Mouse (Mus musculus) forebrain, embryonic 11.5 days (tissue): Measurements from ENCODE around the gene Sephs2. TPM values are rescaled to one million over a fixed set of nuclear protein-coding genes. Genes with fewer than 3 reads are reported as not detected.

Source experiments
- ATAC-seq: fragments of 200-750 bp; cut with Nextera tagmentation; replicated peaks from 2 replicates; pipeline ENCODE4 v1.8.0; 2017; ENCODE audit warnings: moderate TSS enrichment; ENCODE audit not compliant: low FRiP score
- DNase-seq: peaks from one replicate; pipeline ENCODE4 v3.0.0-alpha.2; 2017; ENCODE audit warnings: low spot score
- H3K27ac ChIP-seq: fragments of 300-500 bp; sonication (generic); 2 replicates; pipeline ENCODE4 v1.5.1; 2014; ENCODE audit warnings: low read depth, low read length
- H3K27me3 ChIP-seq: fragments of 300-500 bp; sonication (generic); 2 replicates; pipeline ENCODE4 v1.6.1; 2014; ENCODE audit warnings: mild to moderate bottlenecking, low read length, mixed read lengths; ENCODE audit not compliant: control insufficient read depth, insufficient read depth
- H3K36me3 ChIP-seq: fragments of 300-500 bp; sonication (generic); 2 replicates; pipeline ENCODE4 v1.6.1; 2014; ENCODE audit warnings: mild to moderate bottlenecking, low read length, moderate library complexity, mixed read lengths; ENCODE audit not compliant: control insufficient read depth, insufficient read depth
- H3K4me1 ChIP-seq: fragments of 300-500 bp; sonication (generic); replicated peaks from 2 replicates; pipeline ENCODE4 v1.6.1; 2014; ENCODE audit warnings: low read length, mixed read lengths; ENCODE audit not compliant: control insufficient read depth, insufficient read depth
- H3K4me2 ChIP-seq: fragments of 300-500 bp; sonication (generic); 2 replicates; pipeline ENCODE4 v1.6.1; 2014; ENCODE audit warnings: low read depth, mild to moderate bottlenecking, low read length, moderate library complexity, mixed read lengths; ENCODE audit not compliant: severe bottlenecking
- H3K4me3 ChIP-seq: fragments of 300-500 bp; sonication (generic); 2 replicates; pipeline ENCODE4 v1.5.1; 2014; ENCODE audit warnings: low read depth, low read length
- H3K9ac ChIP-seq: fragments of 300-500 bp; sonication (generic); 2 replicates; pipeline ENCODE4 v1.6.1; 2014; ENCODE audit warnings: low read length
- H3K9me3 ChIP-seq: fragments of 300-500 bp; sonication (generic); 2 replicates; pipeline ENCODE4 v1.6.1; 2016; ENCODE audit warnings: low read length, mixed read lengths; ENCODE audit not compliant: control insufficient read depth
- WGBS: fragments of 180-500 bp; shearing (Covaris S2); extraction: QIAGEN DNeasy Blood & Tissue Kit; methylation state at CpG from one replicate; pipeline ENCODE4 v1.1.7; 2014; 5-methylcytosine and 5-hydroxymethylcytosine counted together
- polyA plus RNA-seq: library from polyadenylated mRNA; unstranded; fragments of >200 nt; fragmentation: Nextera tagmentation; extraction: Ambion mirVana; gene quantifications from 2 replicates; pipeline ENCODE4 v1.2.1, GENCODE M21; 2014

Sephs2 gene
- polyA plus RNA-seq, 1 experiment from 2014 or later, result 87.0 TPM

DNA sequence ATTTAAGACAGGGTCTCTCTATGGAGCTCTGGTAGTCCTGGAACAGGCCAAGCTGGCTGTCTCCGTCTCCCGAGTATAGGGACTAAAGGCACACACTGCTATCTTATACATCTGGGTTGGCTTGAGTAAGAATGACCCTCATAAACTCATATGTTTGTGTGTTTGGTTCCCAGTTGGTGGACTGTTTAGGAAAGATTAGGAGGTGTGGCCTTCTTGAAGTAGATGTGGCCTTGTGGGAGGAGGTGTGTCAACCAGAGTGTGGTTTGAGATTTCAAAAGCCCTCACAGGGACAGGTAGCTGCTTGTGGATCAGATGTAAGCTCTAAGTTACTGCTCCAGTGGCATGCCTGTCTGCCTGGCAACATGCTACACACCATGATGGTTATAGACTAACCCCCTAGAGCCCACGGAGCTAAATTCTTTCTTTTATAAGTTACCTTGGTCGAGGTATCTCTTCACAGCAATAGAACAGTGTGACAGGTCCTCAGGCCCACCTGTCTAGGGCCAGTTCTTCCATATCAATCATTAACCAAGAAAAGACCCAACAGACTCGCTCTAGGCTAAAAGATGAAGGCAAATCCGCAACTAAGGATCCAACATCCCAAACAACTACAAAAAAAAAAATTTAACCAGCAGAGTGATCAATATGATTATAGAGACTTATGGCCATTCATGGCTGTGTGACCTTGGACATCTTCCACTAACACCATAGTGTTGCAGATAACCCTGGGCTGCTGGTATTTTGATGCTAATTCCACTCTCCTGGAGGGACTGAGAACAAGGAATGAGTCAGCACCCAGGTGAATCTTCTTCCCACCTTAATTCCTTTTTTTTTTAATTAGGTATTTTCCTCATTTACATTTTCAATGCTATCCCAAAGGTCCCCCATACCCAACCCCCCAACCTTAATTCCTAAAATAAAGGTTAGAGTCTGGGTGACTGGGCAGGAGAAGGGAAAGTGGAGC, 50.1 kb downstream of the Sephs2 start:
- Histone ChIP-seq H3K9me3 (no peaks in the 10 kb centered on the region), H3K4me3 (no peak overlapping the region), H3K36me3 (no peaks in the 10 kb centered on the region; the same call in 1 of the 2 replicates), H3K4me1 (no peaks in the 10 kb centered on the region), H3K27me3 (no peaks in the 10 kb centered on the region), H3K9ac (no peak overlapping the region), H3K27ac (no peak overlapping the region), H3K4me2 (no peak overlapping the region)
- 87% methylated on average over 6 of the region's 6 CpGs for WGBS
- DNase-seq (no peak), ATAC-seq (no peak)

DNA sequence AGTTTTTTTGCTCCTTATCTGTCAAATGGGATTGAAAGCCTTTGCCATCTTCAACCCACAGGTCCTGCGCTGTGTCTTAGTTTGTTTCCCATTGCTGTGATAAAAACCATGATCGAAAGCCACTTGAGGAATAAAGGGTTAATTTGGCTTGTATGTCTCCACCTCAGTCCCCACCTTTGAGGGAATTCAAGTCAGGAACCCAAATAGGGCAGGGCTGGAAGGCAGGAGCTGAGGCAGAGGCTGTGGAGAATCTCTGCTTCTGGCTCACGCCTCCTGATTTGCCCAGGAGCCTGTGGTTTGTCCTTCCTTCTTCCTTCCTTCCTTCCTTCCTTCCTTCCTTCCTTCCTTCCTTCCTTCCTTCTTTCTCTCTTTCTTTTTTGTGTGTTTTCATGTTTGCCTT, 50.7 kb downstream of the Sephs2 start:
- Histone ChIP-seq H3K27me3 (no peaks in the 10 kb centered on the region), H3K9me3 (no peaks in the 10 kb centered on the region), H3K4me3 (no peak overlapping the region), H3K9ac (no peak overlapping the region), H3K4me1 (no peaks in the 10 kb centered on the region), H3K36me3 (no peaks in the 10 kb centered on the region; the same call in 1 of the 2 replicates), H3K27ac (no peak overlapping the region), H3K4me2 (no peak overlapping the region)
- no peak for DNase-seq
- no peak for ATAC-seq
- 99% methylated on average over 3 of the region's 3 CpGs for WGBS

Other genes starting within 250 kb of the Sephs2 start
- gene Maz, start 247.0 kb downstream of the Sephs2 start, polyA plus RNA-seq, result 106 and 132 TPM in 2 replicates
- gene Kif22, start 231.6 kb downstream of the Sephs2 start, polyA plus RNA-seq, result 207 and 208 TPM in 2 replicates
- not detected in 2 replicates for gene Zg16, start 186.7 kb downstream of the Sephs2 start, polyA plus RNA-seq
- gene AI467606, start 182.7 kb downstream of the Sephs2 start, polyA plus RNA-seq, result 0.47 and 0.85 TPM in 2 replicates
- 5.4 and 5.5 TPM in 2 replicates for gene Qprt, start 151.8 kb downstream of the Sephs2 start, polyA plus RNA-seq
- 0.11 and 0.12 TPM in 2 replicates for gene Spn, start 136.2 kb downstream of the Sephs2 start, polyA plus RNA-seq
- 96.5 and 104 TPM in 2 replicates for gene Cd2bp2, start 78.0 kb downstream of the Sephs2 start, polyA plus RNA-seq
- gene Tbc1d10b, start 65.6 kb downstream of the Sephs2 start, polyA plus RNA-seq, result 31.7 and 36.5 TPM in 2 replicates
- gene Mylpf, start 65.2 kb downstream of the Sephs2 start, polyA plus RNA-seq, result 11.2 and 11.3 TPM in 2 replicates
- gene Zfp553, start 41.0 kb downstream of the Sephs2 start, polyA plus RNA-seq, result 41.8 and 43.3 TPM in 2 replicates
- gene Sept1, start 40.9 kb downstream of the Sephs2 start, polyA plus RNA-seq, result 32.8 and 36.6 TPM in 2 replicates
- 53.8 and 62.5 TPM in 2 replicates for gene Zfp771, start 29.8 kb downstream of the Sephs2 start, polyA plus RNA-seq
- 265 and 279 TPM in 2 replicates for gene Dctpp1, start 13.3 kb downstream of the Sephs2 start, polyA plus RNA-seq
- 0.21 and 0.29 TPM in 2 replicates for gene Itgal, start 22.2 kb upstream of the Sephs2 start, polyA plus RNA-seq
- gene Zfp768, start 71.5 kb upstream of the Sephs2 start, polyA plus RNA-seq, result 5.3 and 5.5 TPM in 2 replicates
- gene Zfp747, start 102.0 kb upstream of the Sephs2 start, polyA plus RNA-seq, result 8.5 and 8.6 TPM in 2 replicates
- 5.0 and 5.3 TPM in 2 replicates for gene 9130019O22Rik, start 113.1 kb upstream of the Sephs2 start, polyA plus RNA-seq
- 5.9 and 6.8 TPM in 2 replicates for gene E430018J23Rik, start 119.6 kb upstream of the Sephs2 start, polyA plus RNA-seq
- gene Zfp764, start 132.8 kb upstream of the Sephs2 start, polyA plus RNA-seq, result 7.2 and 7.4 TPM in 2 replicates
- gene Zfp688, start 148.0 kb upstream of the Sephs2 start, polyA plus RNA-seq, result 35.4 and 35.7 TPM in 2 replicates
- gene Zfp689, start 175.1 kb upstream of the Sephs2 start, polyA plus RNA-seq, result 15.7 and 16.5 TPM in 2 replicates
- gene Prr14, start 185.6 kb upstream of the Sephs2 start, polyA plus RNA-seq, result 70.7 and 77.3 TPM in 2 replicates
- gene Fbrs, start 205.1 kb upstream of the Sephs2 start, polyA plus RNA-seq, result 13.6 and 14.7 TPM in 2 replicates
- 91.6 and 93.5 TPM in 2 replicates for gene Srcap, start 237.9 kb upstream of the Sephs2 start, polyA plus RNA-seq
- gene Gm42715, start 245.5 kb upstream of the Sephs2 start, polyA plus RNA-seq, result 23.3 and 24.7 TPM in 2 replicates